Mouse (Mus musculus) E14TG2a.4 (cell line): Measurements from ENCODE around the gene Cnot3.

Source experiments
- CTCF ChIP-seq: conservative IDR thresholded peaks from 2 replicates; pipeline ENCODE4 v1.5.1; 2014; ENCODE audit warnings: low read length
- NANOG ChIP-seq: IDR thresholded peaks from 2 replicates; pipeline ENCODE4 v1.6.1; 2014; ENCODE audit warnings: borderline replicate concordance, low read length, mixed read lengths
- POU5F1 ChIP-seq: IDR thresholded peaks from 2 replicates; pipeline ENCODE4 v1.6.1; 2014; ENCODE audit warnings: low read length, borderline replicate concordance

DNA sequence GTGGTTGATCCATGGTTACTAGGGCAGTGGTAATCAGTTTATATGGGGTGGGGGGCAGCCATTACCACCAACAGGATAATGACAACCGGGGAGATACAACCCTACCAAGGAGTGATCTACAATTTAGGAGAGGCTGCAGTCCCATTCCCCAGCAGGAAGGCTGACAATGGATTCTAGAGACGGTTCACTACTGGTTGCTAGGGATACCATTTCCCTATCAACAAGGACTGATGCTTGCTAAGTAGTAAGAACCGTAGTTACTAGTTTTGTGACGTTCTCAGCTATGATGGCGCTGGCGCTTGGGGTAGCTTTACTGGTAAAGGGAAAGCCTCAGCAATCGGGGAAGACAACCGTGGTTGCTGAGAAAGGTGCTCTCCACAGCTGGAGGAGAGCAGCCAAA, 39.6 kb downstream of the Cnot3 start:
- TF ChIP-seq CTCF: no peak
- TF ChIP-seq POU5F1: no peak
- TF ChIP-seq NANOG: no peak
